Mouse (Mus musculus) neural tube, embryonic 15.5 days (tissue): ENCODE results near the gene Gprc5b. TPM values are rescaled to one million over a fixed set of nuclear protein-coding genes. Genes with fewer than 3 reads are reported as not detected.

ENCODE experiments used
- ATAC-seq: fragments of 200-750 bp; cut with Nextera tagmentation; 2 replicates; pipeline ENCODE4 v1.8.0; 2017; ENCODE audit warnings: mild to moderate bottlenecking, moderate TSS enrichment, moderate library complexity; ENCODE audit not compliant: low FRiP score
- H3K27ac ChIP-seq: fragments of 300-500 bp; sonication (generic); replicated peaks from 2 replicates; pipeline ENCODE4 v1.5.1; 2015; ENCODE audit warnings: mild to moderate bottlenecking, inconsistent platforms
- H3K27me3 ChIP-seq: fragments of 300-500 bp; sonication (generic); replicated peaks from 2 replicates; pipeline ENCODE4 v1.6.1; 2015; ENCODE audit warnings: inconsistent platforms
- H3K36me3 ChIP-seq: fragments of 300-500 bp; sonication (generic); 2 replicates; pipeline ENCODE4 v1.6.1; 2015; ENCODE audit warnings: inconsistent platforms
- H3K4me1 ChIP-seq: fragments of 300-500 bp; sonication (generic); 2 replicates; pipeline ENCODE4 v1.6.1; 2015; ENCODE audit warnings: inconsistent platforms
- H3K4me2 ChIP-seq: fragments of 300-500 bp; sonication (generic); 2 replicates; pipeline ENCODE4 v1.6.1; 2015; ENCODE audit warnings: inconsistent platforms, mild to moderate bottlenecking, moderate library complexity
- H3K4me3 ChIP-seq: fragments of 300-500 bp; sonication (generic); replicated peaks from 2 replicates; pipeline ENCODE4 v1.5.1; 2015; ENCODE audit warnings: mild to moderate bottlenecking, inconsistent platforms
- H3K9ac ChIP-seq: fragments of 300-500 bp; sonication (generic); replicated peaks from 2 replicates; pipeline ENCODE4 v1.6.1; 2015; ENCODE audit warnings: mild to moderate bottlenecking, inconsistent platforms
- H3K9me3 ChIP-seq: fragments of 300-500 bp; sonication (generic); replicated peaks from 2 replicates; pipeline ENCODE4 v1.6.1; 2016; ENCODE audit warnings: inconsistent platforms
- WGBS: fragments of 180-500 bp; shearing (Covaris S2); methylation state at CpG from one replicate; pipeline ENCODE4 v1.1.7; 2015; ENCODE audit warnings: mixed read lengths; 5-methylcytosine and 5-hydroxymethylcytosine counted together
- polyA plus RNA-seq: library from polyadenylated mRNA; unstranded; fragments of >200 nt; fragmentation: Nextera tagmentation; extraction: Ambion mirVana; gene quantifications from 2 replicates; pipeline ENCODE4 v1.2.1, GENCODE M21; 2015

Gprc5b gene
- 5.2 and 6.6 TPM in 2 replicates for polyA plus RNA-seq

- Histone ChIP-seq H3K9me3 (no peaks in the 10 kb centered on the region), H3K36me3 (no peaks in the 10 kb centered on the region), H3K4me3 (peak within 1 kb of the TSS; percentile 54), H3K27me3 (no peaks in the 10 kb centered on the region; the same call in 1 of the 2 replicates), H3K4me1 (peaks cover 57% of the 10 kb centered on the region), H3K9ac (peak within 1 kb of the TSS; percentile 47), H3K4me2 (peak within 1 kb of the TSS; percentile 69), H3K27ac (peak within 1 kb of the TSS; percentile 52)
- WGBS = under 1% methylated on average over 43 of the region's 44 CpGs
- peak; percentile 89 for ATAC-seq
These were observed at the start of gene Gprc5b for GRCm38 (mm10) chr7:118995007-118995406. Gprc5b (minus strand) TSS chr7:118995211.

DNA sequence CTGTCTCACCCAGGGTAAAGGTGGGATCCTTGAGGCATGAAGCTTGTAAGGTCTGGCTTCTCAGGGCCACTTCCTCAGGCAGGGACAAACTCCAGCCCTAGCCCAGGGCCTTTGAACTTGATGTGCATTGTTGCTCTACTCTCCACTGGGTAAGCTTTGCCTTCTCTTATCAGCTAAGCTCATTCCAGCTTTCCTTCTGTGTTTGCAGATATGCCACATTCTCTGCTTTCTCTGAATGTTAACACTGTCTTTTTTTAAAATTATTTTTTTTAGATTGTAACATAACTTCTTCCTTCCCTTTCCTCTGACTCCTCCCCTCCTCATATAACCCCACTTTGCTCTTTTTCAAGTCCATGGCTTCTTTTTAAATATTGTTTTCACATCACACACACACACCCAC, 46.5 kb upstream of the Gprc5b start:
- no peaks in the 10 kb centered on the region for H3K27me3 ChIP-seq

DNA sequence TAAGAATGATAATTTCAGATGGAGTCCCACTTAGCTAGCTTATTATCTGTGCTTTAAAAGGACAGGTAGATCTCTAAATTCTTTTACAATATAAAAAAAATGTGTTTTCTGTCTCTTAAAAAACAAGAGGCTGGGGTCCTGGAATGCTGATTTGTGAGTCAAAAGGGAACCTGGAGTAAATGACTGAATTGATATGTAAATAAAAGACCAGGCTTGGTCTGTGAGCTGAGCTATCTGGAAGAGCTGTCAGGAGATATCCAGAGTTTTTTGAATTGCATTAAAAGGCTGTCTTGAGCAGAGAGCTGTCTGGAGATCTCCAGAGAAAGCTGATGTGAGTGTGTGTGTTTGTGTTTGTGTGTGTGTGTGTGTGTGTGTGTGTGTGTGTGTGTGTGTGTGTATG, 42.6 kb upstream of the Gprc5b start:
- H3K27me3 ChIP-seq = no peaks in the 10 kb centered on the region
- no peaks in the 10 kb centered on the region for H3K36me3 ChIP-seq
- H3K9me3 ChIP-seq = peaks cover 4% of the 10 kb centered on the region; the same call in 1 of the 2 replicates
- no peak overlapping the region for H3K9ac ChIP-seq
- H3K27ac ChIP-seq = no peak overlapping the region
- no peak overlapping the region for H3K4me3 ChIP-seq
- no peaks in the 10 kb centered on the region for H3K4me1 ChIP-seq
- ATAC-seq = no peak
- no peak overlapping the region for H3K4me2 ChIP-seq

More for the DNA sequence above, 46.5 kb upstream of the Gprc5b start:
- no peak overlapping the region for H3K4me3 ChIP-seq
- no peak overlapping the region for H3K4me2 ChIP-seq
- H3K27ac ChIP-seq = no peak overlapping the region
- H3K4me1 ChIP-seq = no peaks in the 10 kb centered on the region
- peaks cover 4% of the 10 kb centered on the region; the same call in 1 of the 2 replicates for H3K9me3 ChIP-seq
- no peaks in the 10 kb centered on the region for H3K36me3 ChIP-seq
- ATAC-seq = no peak
- H3K9ac ChIP-seq = no peak overlapping the region

- no peak overlapping the region for H3K27ac ChIP-seq
- H3K9ac ChIP-seq = no peak overlapping the region
- H3K36me3 ChIP-seq = no peaks in the 10 kb centered on the region
- H3K27me3 ChIP-seq = no peaks in the 10 kb centered on the region
- 70% methylated on average over 15 of the region's 15 CpGs for WGBS
- H3K4me1 ChIP-seq = no peaks in the 10 kb centered on the region
- H3K9me3 ChIP-seq = peaks cover 4% of the 10 kb centered on the region; the same call in 1 of the 2 replicates
- no peak for ATAC-seq
- H3K4me3 ChIP-seq = no peak overlapping the region
- no peak overlapping the region for H3K4me2 ChIP-seq
These were observed 39.4 kb upstream of the Gprc5b start for GRCm38 (mm10) chr7:119034243-119034961.

DNA sequence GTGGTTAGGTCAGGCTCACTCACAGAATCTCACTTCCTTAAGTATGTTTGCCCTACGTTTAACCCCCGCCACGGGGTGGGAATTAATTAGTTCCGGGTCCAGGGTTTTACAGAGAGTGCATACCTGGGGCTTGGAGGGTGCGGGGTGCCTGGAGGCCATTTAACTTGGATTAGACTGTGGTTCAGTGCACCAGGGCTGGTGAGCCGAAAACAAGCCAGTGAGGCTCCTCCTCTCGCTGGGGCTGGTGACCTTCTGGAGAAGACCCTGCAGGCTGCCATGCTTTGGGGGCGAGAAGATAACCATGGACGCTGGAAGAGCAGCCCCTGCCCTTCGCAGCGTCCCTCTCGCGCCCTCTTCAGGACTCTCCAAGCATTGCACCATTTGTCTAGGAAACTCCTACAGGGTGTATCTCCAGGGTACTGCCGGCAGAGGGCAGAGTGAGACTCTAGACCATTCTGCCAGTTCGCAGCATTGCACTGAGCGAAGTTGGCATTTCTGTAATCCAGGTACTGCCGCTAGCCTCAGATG, 28.4 kb upstream of the Gprc5b start:
- Histone ChIP-seq H3K27me3 (no peaks in the 10 kb centered on the region), H3K36me3 (no peaks in the 10 kb centered on the region), H3K27ac (no peak overlapping the region), H3K4me2 (no peak overlapping the region), H3K9me3 (no peaks in the 10 kb centered on the region), H3K9ac (no peak overlapping the region), H3K4me3 (no peak overlapping the region), H3K4me1 (no peaks in the 10 kb centered on the region)
- ATAC-seq = no peak
- WGBS = 30% methylated on average over 17 of the region's 17 CpGs

DNA sequence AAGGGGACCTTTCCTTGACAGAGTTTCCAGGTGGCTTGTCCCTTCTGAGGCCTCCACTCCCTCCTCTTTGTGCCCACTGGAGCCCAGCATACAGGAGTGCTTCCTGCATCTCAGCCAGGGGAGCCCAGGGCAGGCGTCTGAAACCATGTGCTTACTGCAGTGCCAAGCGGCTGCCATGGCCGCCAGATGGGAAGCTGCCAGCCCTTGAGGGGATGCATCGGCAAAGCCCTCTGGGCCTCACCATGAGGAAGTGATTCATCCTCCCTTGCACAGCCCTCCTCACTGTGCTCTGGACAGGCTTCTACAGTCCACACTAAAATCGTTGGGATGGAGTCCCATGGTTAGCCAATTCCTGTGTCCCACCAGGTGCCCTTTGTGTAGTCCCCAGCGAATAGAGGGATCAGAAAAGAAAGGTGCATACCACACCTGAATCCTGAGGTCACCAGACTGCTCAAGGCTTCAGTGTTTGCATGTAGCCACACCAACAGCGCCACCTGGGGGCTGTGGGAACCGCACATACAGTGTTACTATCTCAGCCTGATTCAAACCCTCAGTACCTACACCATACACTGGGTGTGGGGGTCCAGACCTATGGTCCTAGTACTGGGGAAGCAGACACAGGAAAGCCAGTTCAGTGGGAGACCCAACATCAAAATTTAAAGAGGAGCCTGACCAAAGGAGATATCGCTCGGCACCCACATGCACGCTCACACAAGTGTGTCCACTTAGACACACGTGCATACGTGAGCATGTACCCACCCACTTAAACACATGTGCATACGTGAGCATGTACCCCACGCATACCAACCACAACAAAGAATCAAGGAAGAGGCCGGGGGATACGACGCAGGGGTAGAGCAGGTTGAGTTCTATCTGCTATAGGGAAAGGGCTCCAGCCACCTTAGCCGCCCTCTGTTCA, 27.5 kb upstream of the Gprc5b start:
- ATAC-seq = peak; percentile 49

GRCm38 (mm10) chr7:119019537-119019936, 24.5 kb upstream of the Gprc5b start:
- peak; percentile 79 for ATAC-seq
- Histone ChIP-seq H3K27me3 (no peaks in the 10 kb centered on the region; the same call in 1 of the 2 replicates), H3K4me1 (no peaks in the 10 kb centered on the region), H3K27ac (no peak overlapping the region), H3K4me2 (no peak overlapping the region), H3K9me3 (no peaks in the 10 kb centered on the region), H3K36me3 (no peaks in the 10 kb centered on the region), H3K4me3 (no peak overlapping the region), H3K9ac (no peak overlapping the region)
- WGBS = 15% methylated on average over 4 of the region's 4 CpGs

More for the DNA sequence above, 27.5 kb upstream of the Gprc5b start:
- no peaks in the 10 kb centered on the region for H3K27me3 ChIP-seq
- H3K27ac ChIP-seq = no peak overlapping the region
- H3K9me3 ChIP-seq = no peaks in the 10 kb centered on the region
- no peaks in the 10 kb centered on the region for H3K36me3 ChIP-seq
- H3K4me2 ChIP-seq = no peak overlapping the region
- 81% methylated on average over 19 of the region's 19 CpGs for WGBS
- H3K4me3 ChIP-seq = no peak overlapping the region
- H3K9ac ChIP-seq = no peak overlapping the region
- H3K4me1 ChIP-seq = no peaks in the 10 kb centered on the region

- Histone ChIP-seq H3K4me1 (no peaks in the 10 kb centered on the region), H3K9ac (no peak overlapping the region), H3K9me3 (no peaks in the 10 kb centered on the region), H3K27ac (no peak overlapping the region), H3K27me3 (peaks cover 3% of the 10 kb centered on the region; the same call in 1 of the 2 replicates), H3K4me3 (no peak overlapping the region), H3K36me3 (no peaks in the 10 kb centered on the region), H3K4me2 (no peak overlapping the region)
- no peak for ATAC-seq
- 2% methylated on average over 3 of the region's 3 CpGs for WGBS
These were observed 20.7 kb upstream of the Gprc5b start for GRCm38 (mm10) chr7:119015736-119016135.

DNA sequence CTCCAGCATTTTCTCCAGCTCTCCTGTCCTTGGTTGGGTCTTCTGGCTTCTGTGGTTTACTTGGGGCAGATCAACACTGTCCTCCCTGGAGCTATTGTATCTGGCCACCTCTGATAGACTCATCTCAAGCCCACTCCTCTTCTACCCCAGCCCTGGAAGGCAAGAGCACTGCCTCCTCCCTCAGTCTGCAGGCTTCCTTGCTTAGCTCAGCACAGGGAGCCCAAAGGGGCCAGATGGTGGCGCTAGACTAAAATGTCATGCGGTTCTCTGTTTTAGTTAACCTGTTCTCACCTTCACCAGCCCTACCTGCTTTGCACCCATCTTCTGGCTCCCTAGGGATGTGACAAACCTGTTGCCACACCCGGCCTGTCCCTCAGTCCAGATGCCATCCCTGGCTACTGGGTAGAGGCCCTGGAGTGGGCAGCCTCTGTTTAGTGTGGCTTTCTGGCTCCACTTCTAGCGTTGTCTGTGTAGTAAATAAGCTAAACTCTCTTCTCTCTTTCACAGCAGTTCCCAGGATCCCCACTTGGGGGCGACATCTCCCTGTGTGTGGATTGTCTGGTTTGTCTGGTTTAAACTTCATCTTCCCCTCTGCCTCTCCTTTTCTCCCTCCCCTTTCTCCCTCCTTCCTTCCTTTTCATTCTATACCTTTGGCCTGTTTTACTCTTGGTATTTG, 16.0 kb upstream of the Gprc5b start:
- no peaks in the 10 kb centered on the region for H3K36me3 ChIP-seq
- H3K27ac ChIP-seq = no peak overlapping the region
- WGBS = 20% methylated on average over 5 of the region's 5 CpGs
- H3K4me1 ChIP-seq = no peaks in the 10 kb centered on the region
- ATAC-seq = no peak; the same call in 1 of the 2 replicates
- no peak overlapping the region for H3K4me3 ChIP-seq
- H3K9ac ChIP-seq = no peak overlapping the region
- H3K4me2 ChIP-seq = no peak overlapping the region
- H3K9me3 ChIP-seq = no peaks in the 10 kb centered on the region
- H3K27me3 ChIP-seq = peaks cover 3% of the 10 kb centered on the region; the same call in 1 of the 2 replicates

GRCm38 (mm10) chr7:119002501-119002900, 7.5 kb upstream of the Gprc5b start:
- WGBS = 53% methylated on average over 2 of the region's 2 CpGs
- Histone ChIP-seq H3K4me1 (no peaks in the 10 kb centered on the region), H3K4me2 (no peak overlapping the region), H3K36me3 (no peaks in the 10 kb centered on the region), H3K9me3 (no peaks in the 10 kb centered on the region), H3K9ac (no peak overlapping the region), H3K27ac (no peak overlapping the region), H3K27me3 (0 out of 2 replicates have a peak, but pooled peaks cover 2% of the 10 kb centered on the region), H3K4me3 (no peak overlapping the region)
- ATAC-seq = no peak

GRCm38 (mm10) chr7:119001965-119002364, 7.0 kb upstream of the Gprc5b start:
- H3K36me3 ChIP-seq = no peaks in the 10 kb centered on the region
- H3K27me3 ChIP-seq = 0 out of 2 replicates have a peak, but pooled peaks cover 2% of the 10 kb centered on the region
- no peak overlapping the region for H3K9ac ChIP-seq
- no peak overlapping the region for H3K27ac ChIP-seq
- no peak for ATAC-seq
- no peak overlapping the region for H3K4me3 ChIP-seq
- no peaks in the 10 kb centered on the region for H3K9me3 ChIP-seq
- 58% methylated on average over 2 of the region's 2 CpGs for WGBS
- H3K4me2 ChIP-seq = no peak overlapping the region
- no peaks in the 10 kb centered on the region for H3K4me1 ChIP-seq
